Mouse (Mus musculus) testis, adult 2 months (tissue): Measurements from ENCODE around the gene D3Ertd254e. TPM values are rescaled to one million over a fixed set of nuclear protein-coding genes. Genes with fewer than 3 reads are reported as not detected.

Source experiments
- H3K27ac ChIP-seq: fragments of 200-500 bp; 2 replicates; pipeline ENCODE4 v1.5.1; 2012; ENCODE audit warnings: low read depth, low read length; ENCODE audit not compliant: control insufficient read depth, insufficient read depth
- H3K27me3 ChIP-seq: fragments of 200-500 bp; 2 replicates; pipeline ENCODE4 v1.6.1; 2012; ENCODE audit warnings: mild to moderate bottlenecking, low read length, moderate library complexity; ENCODE audit not compliant: control insufficient read depth, insufficient read depth
- H3K36me3 ChIP-seq: fragments of 200-500 bp; 2 replicates; pipeline ENCODE4 v1.6.1; 2012; ENCODE audit warnings: mild to moderate bottlenecking, low read length; ENCODE audit not compliant: control insufficient read depth, insufficient read depth
- H3K4me1 ChIP-seq: fragments of 200-500 bp; 2 replicates; pipeline ENCODE4 v1.6.1; 2012; ENCODE audit warnings: low read length; ENCODE audit not compliant: control insufficient read depth, insufficient read depth
- H3K4me3 ChIP-seq: fragments of 200-500 bp; 2 replicates; pipeline ENCODE4 v1.5.1; 2012; ENCODE audit warnings: low read depth, mild to moderate bottlenecking, low read length, moderate library complexity, mixed read lengths; ENCODE audit not compliant: control insufficient read depth
- CTCF ChIP-seq: fragments of 200-500 bp; IDR thresholded peaks from 2 replicates; pipeline ENCODE4 v1.5.1; 2012; ENCODE audit warnings: low read depth, mild to moderate bottlenecking, inconsistent platforms, low read length, moderate library complexity; ENCODE audit not compliant: control insufficient read depth, insufficient read depth, insufficient replicate concordance
- POLR2A ChIP-seq: fragments of 200-500 bp; IDR thresholded peaks from 2 replicates; pipeline ENCODE4 v1.6.1; 2012; ENCODE audit warnings: low read depth, mild to moderate bottlenecking, inconsistent platforms, low read length, moderate library complexity; ENCODE audit not compliant: control insufficient read depth
- polyA plus RNA-seq: library from polyadenylated mRNA; depleted of rRNA; stranded (reverse); fragments of >200 nt; gene quantifications from 2 replicates; pipeline ENCODE4 v1.2.3, GENCODE M21; 2012

The D3Ertd254e gene
- polyA plus RNA-seq, 1 experiment = 0.68 TPM

DNA sequence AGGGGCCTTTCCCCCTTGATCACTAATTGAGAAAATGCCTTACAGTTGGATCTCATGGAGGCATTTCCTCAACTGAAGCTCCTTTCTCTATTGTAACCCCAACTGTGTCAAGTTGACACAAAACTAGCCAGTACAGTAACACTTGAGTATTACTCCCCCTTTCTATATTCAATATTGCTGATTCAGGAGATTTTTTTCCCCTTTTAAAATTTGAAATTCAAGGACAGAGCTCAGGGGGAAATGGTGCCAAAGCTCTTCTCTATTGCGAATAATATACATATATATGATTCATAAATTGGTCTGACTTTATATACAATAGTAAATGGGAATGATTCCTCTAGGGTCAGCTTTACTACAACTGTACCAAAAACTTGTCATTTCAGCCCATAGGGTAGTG is 282 bp upstream of the D3Ertd254e start:
- no peak overlapping the region for H3K27ac ChIP-seq
- H3K4me3 ChIP-seq = peak overlapping the region; percentile 90
- TF ChIP-seq POLR2A (no peak), CTCF (no peak)
- H3K36me3 ChIP-seq = no peaks in the 10 kb centered on the region
- no peaks in the 10 kb centered on the region for H3K27me3 ChIP-seq
- H3K4me1 ChIP-seq = peaks cover 3% of the 10 kb centered on the region

GRCm38 (mm10) chr3:36155268-36155667 is 4.5 kb downstream of the D3Ertd254e start:
- H3K36me3 ChIP-seq = no peaks in the 10 kb centered on the region

DNA sequence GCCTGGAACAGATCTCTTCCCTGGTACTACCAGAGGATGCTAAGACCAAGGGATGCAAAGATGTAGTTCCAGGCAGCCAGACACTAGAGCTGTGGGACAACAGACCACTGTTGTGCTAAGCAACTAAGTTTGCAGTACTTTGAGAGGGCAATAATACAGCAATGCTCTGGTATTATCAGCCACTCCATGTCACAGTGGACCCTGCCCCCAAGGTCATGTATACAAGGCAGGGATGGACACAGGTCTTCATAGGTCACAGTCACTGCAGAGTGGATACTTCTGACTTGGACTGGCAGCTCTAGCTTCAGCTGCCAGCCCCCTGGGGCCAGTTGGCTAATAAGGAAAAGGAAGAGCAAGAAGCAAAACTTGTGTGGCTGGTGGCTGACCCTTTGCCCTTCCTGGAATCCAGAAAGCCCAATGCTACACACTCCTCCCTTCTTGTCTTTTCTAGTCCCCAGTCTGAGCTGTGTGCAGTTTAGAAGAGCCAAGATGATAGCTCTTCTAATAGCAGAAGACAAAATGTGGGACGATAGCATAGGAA is 19.9 kb downstream of the D3Ertd254e start:
- Histone ChIP-seq H3K27me3 (no peaks in the 10 kb centered on the region), H3K27ac (no peak overlapping the region), H3K4me3 (no peak overlapping the region), H3K4me1 (no peaks in the 10 kb centered on the region), H3K36me3 (no peaks in the 10 kb centered on the region)
- no peak for TF ChIP-seq POLR2A
- TF ChIP-seq CTCF = no peak

More at GRCm38 (mm10) chr3:36155268-36155667, 4.5 kb downstream of the D3Ertd254e start:
- H3K27ac ChIP-seq = no peak overlapping the region
- TF ChIP-seq CTCF (no peak), POLR2A (no peak)
- no peak overlapping the region for H3K4me3 ChIP-seq
- H3K4me1 ChIP-seq = peaks cover 3% of the 10 kb centered on the region
- H3K27me3 ChIP-seq = no peaks in the 10 kb centered on the region

DNA sequence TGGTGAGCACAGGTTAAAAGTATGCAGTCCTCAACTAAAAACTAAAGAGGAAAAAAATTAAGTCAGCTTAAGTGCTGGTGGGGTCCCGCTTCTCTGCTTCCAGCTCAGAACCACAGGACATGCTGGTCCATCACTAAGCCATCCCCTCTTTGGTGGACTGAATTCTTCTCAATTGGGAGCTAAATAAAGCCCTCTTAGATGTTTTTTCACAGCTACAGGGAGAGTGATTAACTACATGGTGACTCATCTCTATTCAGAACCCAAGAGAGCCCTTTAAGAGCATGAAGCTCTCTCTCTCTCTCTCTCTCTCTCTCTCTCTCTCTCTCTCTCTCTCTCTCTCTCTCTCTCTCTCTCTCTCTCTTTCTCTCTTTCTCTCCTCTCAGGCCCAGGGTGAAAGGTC is 20.5 kb downstream of the D3Ertd254e start:
- no peaks in the 10 kb centered on the region for H3K36me3 ChIP-seq
- no peak overlapping the region for H3K27ac ChIP-seq
- H3K27me3 ChIP-seq = no peaks in the 10 kb centered on the region
- no peak for TF ChIP-seq POLR2A
- no peak for TF ChIP-seq CTCF
- H3K4me3 ChIP-seq = no peak overlapping the region
- H3K4me1 ChIP-seq = no peaks in the 10 kb centered on the region

DNA sequence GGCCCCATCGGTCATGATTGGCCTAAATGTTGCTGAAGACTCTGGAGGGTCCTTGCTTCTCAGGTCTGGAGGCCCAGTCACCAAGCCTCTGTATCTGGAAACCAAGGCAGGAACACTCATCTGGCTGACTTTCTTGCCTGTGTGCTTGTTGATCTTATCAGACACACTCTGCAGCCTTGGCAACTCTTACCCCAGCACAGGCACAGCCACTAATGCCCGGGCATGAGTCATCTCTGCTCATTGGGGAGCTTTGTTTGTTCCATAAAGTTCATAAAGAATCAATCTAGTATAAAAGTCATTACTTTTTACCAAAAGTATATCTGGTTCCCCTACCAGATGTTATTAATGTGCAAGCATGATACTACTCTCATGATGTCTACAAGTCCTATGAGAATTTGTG is 22.9 kb downstream of the D3Ertd254e start:
- TF ChIP-seq CTCF (no peak), POLR2A (no peak)
- Histone ChIP-seq H3K27ac (no peak overlapping the region), H3K4me1 (no peaks in the 10 kb centered on the region), H3K4me3 (no peak overlapping the region), H3K27me3 (no peaks in the 10 kb centered on the region), H3K36me3 (no peaks in the 10 kb centered on the region)

- Histone ChIP-seq H3K4me1 (no peaks in the 10 kb centered on the region), H3K4me3 (no peak overlapping the region), H3K27me3 (no peaks in the 10 kb centered on the region), H3K27ac (no peak overlapping the region), H3K36me3 (no peaks in the 10 kb centered on the region)
- TF ChIP-seq CTCF (no peak), POLR2A (no peak)
These were observed 30.7 kb downstream of the D3Ertd254e start for GRCm38 (mm10) chr3:36181519-36181918.

DNA sequence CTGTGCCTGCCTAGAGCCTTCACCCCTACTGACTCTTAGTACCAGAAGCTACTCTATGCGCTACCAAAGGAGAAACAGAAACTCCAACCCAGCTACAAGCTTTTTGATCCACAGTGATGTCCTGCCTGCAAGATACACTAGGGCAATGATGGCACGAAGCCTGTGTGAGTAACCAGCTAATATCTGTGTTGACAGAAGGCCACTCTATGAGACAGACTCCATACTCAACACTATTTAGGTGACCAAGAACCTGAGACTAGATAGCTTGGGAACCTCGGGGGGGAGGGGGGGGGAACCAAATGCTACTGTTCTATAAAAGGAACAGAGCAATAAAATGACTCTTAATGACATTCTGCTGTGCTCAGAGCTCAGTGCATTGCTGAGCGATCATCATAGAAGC is 35.7 kb downstream of the D3Ertd254e start:
- Histone ChIP-seq H3K36me3 (no peaks in the 10 kb centered on the region), H3K4me1 (no peaks in the 10 kb centered on the region), H3K4me3 (no peak overlapping the region), H3K27me3 (no peaks in the 10 kb centered on the region), H3K27ac (no peak overlapping the region)
- TF ChIP-seq POLR2A (no peak), CTCF (no peak)

DNA sequence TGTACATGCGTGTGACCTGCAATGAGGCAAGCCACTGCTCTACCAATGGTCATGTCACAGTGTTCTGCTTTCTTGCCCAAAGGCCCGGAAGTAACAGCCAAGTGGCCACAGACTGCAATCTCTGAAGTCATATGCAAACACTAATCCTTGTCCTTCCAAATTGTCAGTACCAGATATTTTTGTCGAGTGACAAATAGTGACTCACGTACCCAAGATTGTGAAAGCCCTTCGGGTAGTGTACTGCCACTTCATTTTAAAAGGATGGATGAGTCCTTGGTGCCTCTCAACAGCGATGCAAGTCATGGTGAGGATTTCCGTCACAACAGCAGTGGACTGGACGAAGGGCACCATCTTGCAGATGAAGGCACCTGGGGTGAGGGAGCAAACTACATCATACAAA is 38.4 kb downstream of the D3Ertd254e start:
- Histone ChIP-seq H3K4me3 (no peak overlapping the region), H3K27ac (no peak overlapping the region), H3K27me3 (no peaks in the 10 kb centered on the region), H3K36me3 (no peaks in the 10 kb centered on the region), H3K4me1 (no peaks in the 10 kb centered on the region)
- TF ChIP-seq POLR2A (no peak), CTCF (no peak)
